Mouse (Mus musculus) intestine, embryonic 14.5 days (tissue): ENCODE data around the gene Pcsk6. TPM values are rescaled to one million over a fixed set of nuclear protein-coding genes. Genes with fewer than 3 reads are reported as not detected.

Experiments
- ATAC-seq: fragments of 200-750 bp; cut with Nextera tagmentation; replicated peaks from 2 replicates; pipeline ENCODE4 v1.8.0; 2017; ENCODE audit warnings: low read depth, moderate number of reproducible peaks, moderate TSS enrichment, moderate library complexity; ENCODE audit not compliant: low FRiP score, low TSS enrichment
- DNase-seq: peaks from one replicate; pipeline ENCODE4 v3.0.0-alpha.2; 2018; ENCODE audit warnings: low spot score
- H3K27ac ChIP-seq: fragments of 300-500 bp; sonication (generic); 2 replicates; pipeline ENCODE4 v1.5.1; 2014; ENCODE audit warnings: low read depth, mild to moderate bottlenecking, control low read depth
- H3K27me3 ChIP-seq: fragments of 300-500 bp; sonication (generic); replicated peaks from 2 replicates; pipeline ENCODE4 v1.6.1; 2014; ENCODE audit warnings: low read length, control low read depth; ENCODE audit not compliant: control insufficient read depth, insufficient read depth
- H3K36me3 ChIP-seq: fragments of 300-500 bp; sonication (generic); 2 replicates; pipeline ENCODE4 v1.6.1; 2014; ENCODE audit warnings: low read length, control low read depth; ENCODE audit not compliant: control insufficient read depth, insufficient read depth
- H3K4me1 ChIP-seq: fragments of 300-500 bp; sonication (generic); replicated peaks from 2 replicates; pipeline ENCODE4 v1.6.1; 2014; ENCODE audit warnings: low read length, control low read depth, mixed read lengths; ENCODE audit not compliant: control insufficient read depth, insufficient read depth
- H3K4me2 ChIP-seq: fragments of 300-500 bp; sonication (generic); 2 replicates; pipeline ENCODE4 v1.6.1; 2014; ENCODE audit warnings: low read length
- H3K4me3 ChIP-seq: fragments of 300-500 bp; sonication (generic); 2 replicates; pipeline ENCODE4 v1.5.1; 2014; ENCODE audit warnings: low read depth, low read length, control low read depth, mixed read lengths
- H3K9ac ChIP-seq: fragments of 300-500 bp; sonication (generic); 2 replicates; pipeline ENCODE4 v1.6.1; 2014; ENCODE audit warnings: mild to moderate bottlenecking, low read length
- H3K9me3 ChIP-seq: fragments of 300-500 bp; sonication (generic); 2 replicates; pipeline ENCODE4 v1.6.1; 2016; ENCODE audit warnings: low read length, control low read depth; ENCODE audit not compliant: control insufficient read depth
- WGBS: fragments of 180-500 bp; shearing (Covaris S2); extraction: QIAGEN DNeasy Blood & Tissue Kit; methylation state at CpG from one replicate; pipeline ENCODE4 v1.1.7; 2014; 5-methylcytosine and 5-hydroxymethylcytosine counted together
- polyA plus RNA-seq: library from polyadenylated mRNA; unstranded; fragments of >200 nt; fragmentation: Nextera tagmentation; extraction: Ambion mirVana; gene quantifications from 2 replicates; pipeline ENCODE4 v1.2.1, GENCODE M21; 2014

Gene Pcsk6
- polyA plus RNA-seq, 1 experiment from 2014 or later, result 3.5 TPM

- 69% methylated on average over 3 of the region's 3 CpGs for WGBS
- no peak for DNase-seq
- H3K4me1 ChIP-seq, result peaks cover 3% of the 10 kb centered on the region; the same call in 1 of the 2 replicates
- no peak for ATAC-seq
- no peaks in the 10 kb centered on the region for H3K9me3 ChIP-seq
- no peak overlapping the region for H3K9ac ChIP-seq
- no peaks in the 10 kb centered on the region for H3K36me3 ChIP-seq
- H3K27me3 ChIP-seq, result no peaks in the 10 kb centered on the region
- no peak overlapping the region for H3K27ac ChIP-seq
- H3K4me2 ChIP-seq, result no peak overlapping the region
- no peak overlapping the region for H3K4me3 ChIP-seq
Observed at GRCm38 (mm10) chr7:65982057-65982456, 120.5 kb downstream of the Pcsk6 start.

- no peak overlapping the region for H3K27ac ChIP-seq
- no peaks in the 10 kb centered on the region for H3K4me1 ChIP-seq
- H3K4me2 ChIP-seq, result no peak overlapping the region
- no peak for ATAC-seq
- H3K36me3 ChIP-seq, result no peaks in the 10 kb centered on the region
- no peaks in the 10 kb centered on the region for H3K27me3 ChIP-seq
- DNase-seq, result no peak
- H3K9me3 ChIP-seq, result peaks cover 3% of the 10 kb centered on the region; the same call in 1 of the 2 replicates
- no peak overlapping the region for H3K4me3 ChIP-seq
- WGBS, result 92% methylated on average over 4 of the region's 4 CpGs
- H3K9ac ChIP-seq, result no peak overlapping the region
Observed at GRCm38 (mm10) chr7:65988249-65988648, 126.7 kb downstream of the Pcsk6 start.

- Histone ChIP-seq H3K9ac (no peak overlapping the region), H3K4me3 (no peak overlapping the region), H3K4me2 (no peak overlapping the region), H3K27me3 (no peaks in the 10 kb centered on the region), H3K9me3 (peaks cover 3% of the 10 kb centered on the region; the same call in 1 of the 2 replicates), H3K36me3 (no peaks in the 10 kb centered on the region), H3K4me1 (no peaks in the 10 kb centered on the region), H3K27ac (no peak overlapping the region)
- no peak for ATAC-seq
- no peak for DNase-seq
- WGBS, result 90% methylated on average over 5 of the region's 5 CpGs
Observed at GRCm38 (mm10) chr7:65988709-65989108, 127.2 kb downstream of the Pcsk6 start.

GRCm38 (mm10) chr7:65992329-65992728 is 130.8 kb downstream of the Pcsk6 start:
- Histone ChIP-seq H3K4me3 (no peak overlapping the region), H3K4me2 (no peak overlapping the region), H3K4me1 (no peaks in the 10 kb centered on the region), H3K27ac (no peak overlapping the region), H3K9me3 (peaks cover 3% of the 10 kb centered on the region; the same call in 1 of the 2 replicates), H3K36me3 (no peaks in the 10 kb centered on the region), H3K27me3 (no peaks in the 10 kb centered on the region), H3K9ac (no peak overlapping the region)
- no peak for ATAC-seq
- WGBS, result 75% methylated on average over 6 of the region's 6 CpGs
- DNase-seq, result no peak

DNA sequence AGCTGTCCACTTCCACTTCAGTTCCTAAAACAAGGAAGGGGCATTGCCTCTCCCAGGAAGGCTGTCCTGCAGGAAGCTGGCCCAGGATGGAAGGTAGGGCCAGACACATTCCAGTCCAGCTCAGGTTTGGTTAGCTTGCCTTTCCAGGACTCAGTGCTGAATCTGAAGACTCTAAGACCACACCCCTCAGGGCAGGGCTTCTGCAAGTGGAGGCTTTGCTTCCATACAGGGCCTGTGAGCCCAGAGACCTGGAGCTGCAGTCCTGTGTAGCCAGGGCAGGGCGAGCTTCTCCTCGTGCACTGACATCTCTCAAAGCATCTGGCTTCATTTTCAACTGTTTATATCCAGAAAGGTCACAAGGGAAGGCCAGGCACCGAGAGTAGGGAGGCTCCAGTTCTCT is 131.9 kb downstream of the Pcsk6 start:
- DNase-seq, result no peak
- no peak overlapping the region for H3K27ac ChIP-seq
- H3K36me3 ChIP-seq, result no peaks in the 10 kb centered on the region
- WGBS, result 31% methylated on average over 3 of the region's 3 CpGs
- H3K9me3 ChIP-seq, result no peaks in the 10 kb centered on the region
- no peak overlapping the region for H3K9ac ChIP-seq
- no peaks in the 10 kb centered on the region for H3K4me1 ChIP-seq
- no peaks in the 10 kb centered on the region for H3K27me3 ChIP-seq
- no peak overlapping the region for H3K4me2 ChIP-seq
- ATAC-seq, result no peak
- no peak overlapping the region for H3K4me3 ChIP-seq

DNA sequence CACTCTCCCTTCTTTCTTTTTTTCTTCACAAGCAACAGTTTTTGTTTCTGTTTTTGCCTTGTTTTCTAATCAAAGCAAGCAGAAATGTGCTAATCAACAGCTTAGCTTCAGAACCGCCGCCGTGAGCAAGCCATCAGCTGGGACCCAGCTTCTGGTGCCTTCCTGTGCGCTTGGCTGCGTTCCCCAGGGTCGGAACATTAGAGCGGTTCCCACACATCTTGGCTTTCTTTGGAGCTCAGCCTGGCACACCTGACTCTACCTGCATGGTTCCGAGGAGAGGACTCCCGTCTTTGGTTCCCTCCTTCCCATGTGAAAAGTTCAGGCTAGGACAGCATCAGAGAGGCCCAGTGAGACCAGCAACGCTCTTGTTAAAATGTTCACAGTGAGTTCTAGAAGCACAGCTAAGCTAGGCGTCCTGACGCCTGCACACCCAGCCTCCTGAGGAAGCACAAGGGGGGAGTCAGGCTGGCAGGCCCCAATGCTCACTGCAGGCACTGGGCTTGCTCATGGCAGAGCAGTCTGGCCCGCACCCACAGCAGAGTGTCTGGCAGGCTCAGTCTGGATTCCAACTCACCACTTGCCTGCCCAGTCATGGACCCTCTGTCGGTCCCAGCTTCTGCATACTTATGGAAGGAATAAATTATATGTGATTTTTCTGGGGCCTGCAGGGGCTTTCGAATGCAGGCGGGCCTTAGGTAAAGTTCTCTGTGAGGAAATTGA is 139.7 kb downstream of the Pcsk6 start:
- Histone ChIP-seq H3K4me3 (no peak overlapping the region), H3K9ac (no peak overlapping the region), H3K9me3 (peaks cover 7% of the 10 kb centered on the region; the same call in 1 of the 2 replicates), H3K4me1 (no peaks in the 10 kb centered on the region), H3K27ac (no peak overlapping the region), H3K27me3 (no peaks in the 10 kb centered on the region), H3K36me3 (no peaks in the 10 kb centered on the region), H3K4me2 (no peak overlapping the region)
- ATAC-seq, result no peak
- no peak for DNase-seq
- WGBS, result 87% methylated on average over 16 of the region's 16 CpGs

GRCm38 (mm10) chr7:66001797-66002196 is 140.3 kb downstream of the Pcsk6 start:
- no peak overlapping the region for H3K9ac ChIP-seq
- no peak overlapping the region for H3K27ac ChIP-seq
- 60% methylated on average over 3 of the region's 3 CpGs for WGBS
- H3K9me3 ChIP-seq, result peaks cover 7% of the 10 kb centered on the region; the same call in 1 of the 2 replicates
- H3K4me3 ChIP-seq, result no peak overlapping the region
- H3K4me2 ChIP-seq, result no peak overlapping the region
- ATAC-seq (no peak), DNase-seq (no peak)
- H3K27me3 ChIP-seq, result no peaks in the 10 kb centered on the region
- no peaks in the 10 kb centered on the region for H3K4me1 ChIP-seq
- no peaks in the 10 kb centered on the region for H3K36me3 ChIP-seq

GRCm38 (mm10) chr7:66003447-66003846 is 141.9 kb downstream of the Pcsk6 start:
- H3K4me1 ChIP-seq, result no peaks in the 10 kb centered on the region
- no peaks in the 10 kb centered on the region for H3K36me3 ChIP-seq
- WGBS, result 80% methylated on average over 5 of the region's 5 CpGs
- H3K27ac ChIP-seq, result no peak overlapping the region
- ATAC-seq (no peak), DNase-seq (no peak)
- no peak overlapping the region for H3K4me2 ChIP-seq
- no peaks in the 10 kb centered on the region for H3K27me3 ChIP-seq
- H3K9ac ChIP-seq, result no peak overlapping the region
- H3K4me3 ChIP-seq, result no peak overlapping the region
- peaks cover 7% of the 10 kb centered on the region; the same call in 1 of the 2 replicates for H3K9me3 ChIP-seq
